Mouse (Mus musculus): ENCODE measurements around the gene Ctse. TPM values are rescaled to one million over a fixed set of nuclear protein-coding genes. Genes with fewer than 3 reads are reported as not detected.

Ctse gene
- polyA plus RNA-seq, 1 experiment from 2014 or later, result 25.2 TPM

DNA sequence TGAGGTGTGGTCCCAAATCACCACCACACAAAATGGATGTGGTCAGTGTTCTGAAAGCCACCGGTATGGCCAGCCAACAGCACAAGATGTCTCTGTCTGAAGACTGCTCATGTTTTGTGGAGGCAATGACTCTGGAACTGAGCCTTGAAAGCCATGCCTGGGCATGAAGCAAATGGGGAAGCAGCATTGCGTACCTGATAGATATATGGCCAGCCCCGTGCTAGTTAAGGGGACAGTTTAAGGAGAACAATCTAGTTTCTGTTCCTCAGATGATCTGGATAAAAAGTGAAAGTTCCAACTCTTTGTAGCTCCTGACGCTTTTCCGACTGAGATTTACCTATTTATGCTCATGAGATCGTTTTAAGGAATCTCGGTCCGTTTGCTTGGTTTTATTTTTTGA lies 33.0 kb downstream of the Ctse start:
- Histone ChIP-seq H3K4me3 (replicated peaks) (no peak overlapping the region), H3K36me3 (replicated peaks) (peaks cover 8% of the 10 kb centered on the region; the same call in 1 of the 2 replicates), H3K4me1 (replicated peaks) (0 out of 2 replicates have a peak, but pooled peaks cover 2% of the 10 kb centered on the region), H3K4me2 (no peak overlapping the region), H3K9ac (no peak overlapping the region), H3K27me3 (no peaks in the 10 kb centered on the region), H3K27ac (replicated peaks) (no peak overlapping the region), H3K9me3 (replicated peaks) (no peaks in the 10 kb centered on the region)
- WGBS (ENCODE audit: insufficient replicate concordance), result 74% methylated on average over 8 of the region's 8 CpGs
- no peak for ATAC-seq (ENCODE audit: insufficient read depth)

DNA sequence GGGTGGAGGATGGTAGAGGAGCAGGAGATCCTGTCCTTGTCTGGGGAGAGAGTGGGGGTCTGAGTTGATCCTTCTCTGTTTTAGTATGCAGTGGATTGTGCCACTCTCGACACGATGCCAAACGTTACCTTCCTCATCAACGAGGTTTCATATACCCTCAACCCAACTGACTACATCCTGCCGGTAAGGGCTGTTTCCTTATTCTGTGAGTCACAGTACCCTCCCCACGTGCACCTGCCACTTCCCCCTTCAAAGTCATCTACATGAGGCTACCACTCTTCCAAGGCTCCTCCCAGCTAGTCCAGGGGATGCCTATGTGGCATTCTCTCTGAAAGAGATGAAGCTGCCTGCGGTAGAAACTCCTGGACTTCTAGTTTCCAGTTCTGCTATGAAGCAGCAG lies 34.3 kb downstream of the Ctse start:
- ATAC-seq (ENCODE audit: insufficient read depth), result no peak
- Histone ChIP-seq H3K9me3 (replicated peaks) (no peaks in the 10 kb centered on the region), H3K4me3 (replicated peaks) (no peak overlapping the region), H3K9ac (no peak overlapping the region), H3K27ac (replicated peaks) (no peak overlapping the region), H3K36me3 (replicated peaks) (peaks cover 8% of the 10 kb centered on the region; the same call in 1 of the 2 replicates), H3K27me3 (no peaks in the 10 kb centered on the region), H3K4me2 (no peak overlapping the region), H3K4me1 (replicated peaks) (0 out of 2 replicates have a peak, but pooled peaks cover 2% of the 10 kb centered on the region)
- 28% methylated on average over 7 of the region's 7 CpGs for WGBS (ENCODE audit: insufficient replicate concordance)

DNA sequence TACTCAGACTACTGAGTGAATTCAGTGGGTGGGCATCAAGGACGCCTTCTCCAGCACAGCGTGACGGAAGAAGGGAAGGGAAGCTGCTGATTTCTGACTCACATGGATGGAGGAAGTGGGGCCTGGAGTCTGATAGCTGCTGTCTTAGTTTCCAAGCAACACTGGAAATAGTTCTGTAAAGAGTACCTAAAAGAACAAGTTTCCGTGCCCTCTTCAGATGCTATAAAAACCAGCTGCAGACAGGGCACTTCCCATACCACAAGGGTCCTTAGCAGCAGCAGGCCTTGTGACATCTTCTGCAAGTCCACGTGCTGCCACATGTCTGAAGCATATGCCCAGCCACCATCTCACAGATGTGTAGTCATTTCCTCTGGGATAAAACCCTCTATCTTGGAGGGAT lies 41.5 kb downstream of the Ctse start:
- ATAC-seq (ENCODE audit: insufficient read depth), result no peak
- Histone ChIP-seq H3K4me3 (replicated peaks) (no peak overlapping the region), H3K4me2 (no peak overlapping the region), H3K36me3 (replicated peaks) (no peaks in the 10 kb centered on the region), H3K9me3 (replicated peaks) (no peaks in the 10 kb centered on the region), H3K27ac (replicated peaks) (no peak overlapping the region), H3K4me1 (replicated peaks) (no peaks in the 10 kb centered on the region), H3K27me3 (no peaks in the 10 kb centered on the region), H3K9ac (no peak overlapping the region)
- 55% methylated on average over 5 of the region's 5 CpGs for WGBS (ENCODE audit: insufficient replicate concordance)

DNA sequence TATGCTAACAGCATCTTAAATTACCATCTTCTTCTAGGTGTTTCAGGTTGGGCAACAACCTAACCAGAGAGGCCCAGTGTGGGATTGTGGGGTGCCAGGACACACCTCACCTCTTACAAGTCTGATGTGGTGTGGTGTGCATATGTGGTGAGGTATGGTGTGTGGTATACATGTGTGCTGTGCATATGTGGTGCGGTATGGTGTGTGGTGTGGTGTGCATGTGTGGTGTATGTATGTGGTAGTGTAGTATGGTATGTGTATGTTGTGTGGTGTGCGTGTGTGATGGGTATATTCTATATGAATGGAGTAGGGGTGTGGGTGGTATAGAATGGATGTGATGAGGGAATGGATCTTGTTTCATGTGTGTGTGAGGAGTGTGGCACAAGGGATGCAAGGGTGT lies 49.6 kb downstream of the Ctse start:
- H3K36me3 ChIP-seq (replicated peaks), result no peaks in the 10 kb centered on the region
- ATAC-seq (ENCODE audit: insufficient read depth), result no peak
- no peaks in the 10 kb centered on the region for H3K27me3 ChIP-seq
- H3K9me3 ChIP-seq (replicated peaks), result no peaks in the 10 kb centered on the region
- peaks cover 7% of the 10 kb centered on the region; the same call in 1 of the 2 replicates for H3K4me1 ChIP-seq (replicated peaks)
- H3K4me3 ChIP-seq (replicated peaks), result no peak overlapping the region
- 80% methylated on average over 2 of the region's 2 CpGs for WGBS (ENCODE audit: insufficient replicate concordance)
- no peak overlapping the region for H3K9ac ChIP-seq
- H3K27ac ChIP-seq (replicated peaks), result no peak overlapping the region
- H3K4me2 ChIP-seq, result no peak overlapping the region

DNA sequence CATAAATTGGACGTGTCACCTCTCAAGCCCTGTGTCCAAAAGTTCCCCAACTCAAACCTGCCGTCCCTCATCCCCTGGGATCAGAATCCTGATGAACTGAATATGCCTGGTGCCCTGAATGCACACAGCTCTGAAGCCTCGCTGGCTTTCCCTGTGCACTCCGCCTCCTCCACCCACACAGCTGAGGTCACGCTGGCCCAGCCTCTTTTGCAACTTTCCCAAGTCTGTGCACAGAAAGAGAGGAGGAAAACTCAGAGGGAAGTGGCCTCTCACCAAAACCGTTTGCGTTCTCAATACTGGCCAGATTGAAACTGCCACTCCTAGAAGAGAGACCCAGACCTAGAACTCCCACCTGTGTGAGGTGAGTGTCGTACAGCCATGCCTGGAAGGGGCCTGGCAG lies 50.4 kb downstream of the Ctse start, which contains the start of gene Rab7b:
TSS of gene Rab7b (plus strand) at position 221 of the 400 bp plus-strand sequence.
- Histone ChIP-seq H3K27me3 (no peaks in the 10 kb centered on the region), H3K4me3 (replicated peaks) (no peak within 1 kb of the TSS), H3K4me1 (replicated peaks) (peaks cover 7% of the 10 kb centered on the region; the same call in 1 of the 2 replicates), H3K9me3 (replicated peaks) (no peaks in the 10 kb centered on the region), H3K4me2 (peak within 1 kb of the TSS; percentile 2; the same call in 1 of the 2 replicates), H3K36me3 (replicated peaks) (no peaks in the 10 kb centered on the region), H3K27ac (replicated peaks) (no peak within 1 kb of the TSS), H3K9ac (no peak within 1 kb of the TSS)
- ATAC-seq (ENCODE audit: insufficient read depth), result no peak
- 30% methylated on average over 8 of the region's 8 CpGs for WGBS (ENCODE audit: insufficient replicate concordance)

DNA sequence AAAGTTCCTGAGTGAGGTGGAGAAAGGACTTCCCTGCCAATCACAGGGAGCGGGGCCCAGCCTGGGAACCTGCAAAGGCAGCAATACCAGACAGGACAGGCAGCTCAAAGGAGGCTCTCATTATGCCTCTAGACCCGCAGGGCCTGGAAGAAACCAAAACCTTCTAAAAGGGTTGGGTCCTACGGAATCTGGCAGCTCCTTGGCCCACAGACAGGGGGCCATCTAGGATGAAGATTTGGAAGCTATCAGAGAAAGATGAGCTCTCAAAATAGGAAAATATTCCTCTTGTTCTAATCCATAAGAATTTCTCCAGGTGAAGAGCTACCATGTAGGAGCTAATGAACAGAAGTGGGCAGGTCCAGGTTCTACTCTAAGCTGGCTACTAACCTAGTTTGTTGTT lies 50.9 kb downstream of the Ctse start:
- WGBS (ENCODE audit: insufficient replicate concordance), result 60% methylated on average over 3 of the region's 3 CpGs
- Histone ChIP-seq H3K27ac (replicated peaks) (no peak overlapping the region), H3K4me2 (0 out of 2 replicates have a peak overlapping the region, but pooled peaks have one; percentile 2), H3K4me3 (replicated peaks) (no peak overlapping the region), H3K9ac (no peak overlapping the region), H3K36me3 (replicated peaks) (no peaks in the 10 kb centered on the region), H3K9me3 (replicated peaks) (no peaks in the 10 kb centered on the region), H3K27me3 (no peaks in the 10 kb centered on the region), H3K4me1 (replicated peaks) (peaks cover 7% of the 10 kb centered on the region; the same call in 1 of the 2 replicates)
- ATAC-seq (ENCODE audit: insufficient read depth), result no peak

DNA sequence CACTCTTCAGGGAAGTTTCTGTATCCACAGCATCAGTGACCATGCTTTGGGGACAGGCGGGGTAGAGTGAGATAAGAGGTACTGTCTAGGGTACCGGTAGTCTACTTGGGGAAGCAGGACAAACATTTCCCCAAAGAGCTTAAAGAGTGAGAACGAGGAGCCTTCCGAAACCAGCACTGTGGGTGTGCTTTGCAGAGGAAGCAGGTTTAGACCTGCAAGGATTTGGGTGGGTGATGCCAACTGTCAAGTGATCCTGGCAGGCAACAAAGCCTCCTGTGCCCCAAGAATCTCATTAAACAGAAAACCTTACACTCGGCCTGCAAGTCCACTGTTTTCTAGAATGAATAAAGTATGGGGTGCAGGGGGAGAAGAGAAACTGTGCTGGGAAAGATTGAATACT lies 51.8 kb downstream of the Ctse start:
- ATAC-seq (ENCODE audit: insufficient read depth), result no peak
- Histone ChIP-seq H3K4me1 (replicated peaks) (peaks cover 7% of the 10 kb centered on the region; the same call in 1 of the 2 replicates), H3K4me3 (replicated peaks) (no peak overlapping the region), H3K27ac (replicated peaks) (no peak overlapping the region), H3K9ac (no peak overlapping the region), H3K4me2 (no peak overlapping the region), H3K36me3 (replicated peaks) (no peaks in the 10 kb centered on the region), H3K9me3 (replicated peaks) (no peaks in the 10 kb centered on the region), H3K27me3 (no peaks in the 10 kb centered on the region)
- WGBS (ENCODE audit: insufficient replicate concordance), result 52% methylated on average over 5 of the region's 5 CpGs

DNA sequence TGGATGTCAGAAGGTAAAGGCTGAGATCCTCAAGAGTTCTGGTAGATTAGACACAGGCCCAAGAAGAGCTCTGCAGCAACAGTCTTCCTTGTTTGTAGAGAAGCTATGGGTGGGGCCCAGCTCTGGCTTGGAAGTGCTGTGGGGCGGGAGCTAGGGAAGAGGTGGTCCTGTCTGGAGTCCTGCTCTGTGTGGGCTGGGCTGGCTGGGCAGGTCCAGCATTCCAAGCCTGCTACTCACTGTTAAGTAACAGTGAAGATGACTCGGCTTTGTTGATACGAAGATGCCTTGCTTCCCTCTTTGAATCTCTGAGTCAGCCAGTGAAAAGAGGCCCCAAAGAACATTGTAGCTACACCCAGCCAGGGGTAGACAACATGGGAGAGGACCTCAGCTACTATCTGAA lies 52.3 kb downstream of the Ctse start:
- peaks cover 7% of the 10 kb centered on the region; the same call in 1 of the 2 replicates for H3K4me1 ChIP-seq (replicated peaks)
- H3K27ac ChIP-seq (replicated peaks), result no peak overlapping the region
- H3K27me3 ChIP-seq, result no peaks in the 10 kb centered on the region
- H3K9me3 ChIP-seq (replicated peaks), result no peaks in the 10 kb centered on the region
- 32% methylated on average over 3 of the region's 3 CpGs for WGBS (ENCODE audit: insufficient replicate concordance)
- no peak overlapping the region for H3K4me3 ChIP-seq (replicated peaks)
- H3K4me2 ChIP-seq, result no peak overlapping the region
- no peak for ATAC-seq (ENCODE audit: insufficient read depth)
- H3K9ac ChIP-seq, result no peak overlapping the region
- H3K36me3 ChIP-seq (replicated peaks), result no peaks in the 10 kb centered on the region

DNA sequence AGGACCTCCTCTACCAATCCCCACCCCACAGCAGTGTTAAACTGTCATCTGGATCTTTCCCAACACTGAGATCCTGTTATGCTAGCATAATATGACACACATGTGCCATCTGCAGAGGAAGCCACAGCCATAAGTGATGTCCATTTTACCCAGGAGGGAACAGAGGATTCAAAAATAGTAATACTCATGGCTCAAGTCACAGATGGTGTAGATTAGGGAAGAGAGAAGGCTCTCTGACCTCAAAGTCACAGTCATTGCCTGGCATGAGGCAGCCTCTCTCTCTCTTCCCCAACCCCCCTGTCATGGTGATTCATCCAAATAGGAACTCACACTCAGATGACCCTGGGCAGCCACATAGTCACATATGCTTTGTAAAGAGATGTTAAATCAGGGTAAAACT lies 53.2 kb downstream of the Ctse start:
- no peaks in the 10 kb centered on the region for H3K36me3 ChIP-seq (replicated peaks)
- H3K27me3 ChIP-seq, result no peaks in the 10 kb centered on the region
- H3K9me3 ChIP-seq (replicated peaks), result no peaks in the 10 kb centered on the region
- H3K4me1 ChIP-seq (replicated peaks), result peaks cover 7% of the 10 kb centered on the region; the same call in 1 of the 2 replicates
- H3K27ac ChIP-seq (replicated peaks), result no peak overlapping the region
- no peak overlapping the region for H3K4me3 ChIP-seq (replicated peaks)
- H3K9ac ChIP-seq, result no peak overlapping the region
- H3K4me2 ChIP-seq, result no peak overlapping the region
- ATAC-seq (ENCODE audit: insufficient read depth), result no peak

DNA sequence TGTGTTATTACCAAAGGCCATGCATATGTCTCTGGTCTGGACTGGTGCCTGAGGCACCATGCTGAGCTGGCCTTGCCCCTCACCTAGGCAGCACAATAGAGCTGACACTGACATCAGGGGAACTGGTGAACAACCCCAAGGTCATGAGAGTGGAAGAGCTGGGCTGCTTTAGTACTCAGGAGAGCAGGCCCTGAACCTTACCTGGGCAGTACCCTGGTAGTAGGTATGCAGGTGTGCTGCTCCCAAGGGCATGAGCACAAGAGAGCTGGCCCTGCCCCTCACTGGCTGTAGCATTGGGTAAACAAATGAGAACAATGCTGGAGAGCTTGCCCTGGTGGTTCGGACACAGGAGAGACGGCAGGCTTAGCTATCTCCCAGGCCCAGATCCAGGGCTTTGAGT lies 57.2 kb downstream of the Ctse start:
- no peak overlapping the region for H3K4me2 ChIP-seq
- H3K4me1 ChIP-seq (replicated peaks), result peaks cover 2% of the 10 kb centered on the region; the same call in 1 of the 2 replicates
- H3K9ac ChIP-seq, result no peak overlapping the region
- no peaks in the 10 kb centered on the region for H3K9me3 ChIP-seq (replicated peaks)
- no peaks in the 10 kb centered on the region for H3K36me3 ChIP-seq (replicated peaks)
- no peak overlapping the region for H3K27ac ChIP-seq (replicated peaks)
- 71% methylated on average over 2 of the region's 2 CpGs for WGBS (ENCODE audit: insufficient replicate concordance)
- no peak overlapping the region for H3K4me3 ChIP-seq (replicated peaks)
- no peak for ATAC-seq (ENCODE audit: insufficient read depth)
- H3K27me3 ChIP-seq, result no peaks in the 10 kb centered on the region

DNA sequence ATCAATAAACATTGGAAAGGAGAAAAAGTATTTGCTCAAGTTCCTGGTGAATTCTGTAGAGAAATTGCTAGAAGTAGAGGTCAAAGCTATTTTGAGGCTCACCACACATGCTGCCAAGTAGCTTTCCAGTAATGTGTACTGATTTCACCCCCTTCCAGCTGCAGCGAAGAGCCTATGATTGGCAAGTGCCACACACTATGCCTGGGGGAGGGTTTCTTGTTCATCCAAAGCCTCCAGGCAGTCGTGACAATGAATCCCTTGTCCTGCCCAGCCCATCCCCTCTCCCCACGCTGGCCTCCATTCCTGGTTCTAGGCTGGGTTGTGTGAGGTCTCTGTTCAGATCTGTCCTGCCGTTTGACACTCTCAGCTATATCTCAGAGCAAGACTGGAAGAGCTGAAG lies 58.2 kb downstream of the Ctse start:
- Histone ChIP-seq H3K9me3 (replicated peaks) (no peaks in the 10 kb centered on the region), H3K4me3 (replicated peaks) (no peak overlapping the region), H3K36me3 (replicated peaks) (no peaks in the 10 kb centered on the region), H3K27ac (replicated peaks) (no peak overlapping the region), H3K4me1 (replicated peaks) (no peaks in the 10 kb centered on the region), H3K4me2 (no peak overlapping the region), H3K27me3 (no peaks in the 10 kb centered on the region), H3K9ac (no peak overlapping the region)
- ATAC-seq (ENCODE audit: insufficient read depth), result no peak
- 60% methylated on average over 4 of the region's 4 CpGs for WGBS (ENCODE audit: insufficient replicate concordance)

DNA sequence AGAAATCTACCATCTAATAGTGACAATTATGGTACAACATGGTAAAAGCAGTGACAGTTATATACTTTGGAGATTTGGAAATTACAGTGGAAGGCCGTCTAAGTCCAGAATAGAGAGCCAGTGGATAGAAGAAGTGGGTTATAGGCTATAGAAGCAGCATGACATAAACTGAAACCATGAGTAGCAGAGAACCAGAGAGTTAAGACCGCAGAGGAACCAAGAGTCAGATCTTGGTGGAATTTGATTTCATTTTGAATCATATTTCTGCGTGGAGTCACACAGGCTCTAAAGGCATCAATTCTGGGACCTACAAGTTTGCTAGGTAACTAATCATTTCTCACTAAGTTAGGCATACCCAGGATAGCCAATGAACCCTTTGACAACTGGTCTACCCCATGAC lies 60.7 kb downstream of the Ctse start:
- 63% methylated on average over 3 of the region's 3 CpGs for WGBS (ENCODE audit: insufficient replicate concordance)
- no peak overlapping the region for H3K9ac ChIP-seq
- H3K4me1 ChIP-seq (replicated peaks), result no peaks in the 10 kb centered on the region
- no peak overlapping the region for H3K4me2 ChIP-seq
- H3K27me3 ChIP-seq, result no peaks in the 10 kb centered on the region
- H3K27ac ChIP-seq (replicated peaks), result no peak overlapping the region
- H3K4me3 ChIP-seq (replicated peaks), result no peak overlapping the region
- no peaks in the 10 kb centered on the region for H3K9me3 ChIP-seq (replicated peaks)
- no peaks in the 10 kb centered on the region for H3K36me3 ChIP-seq (replicated peaks)
- ATAC-seq (ENCODE audit: insufficient read depth), result no peak

Measured in liver, embryonic 15.5 days (tissue).